Mouse (Mus musculus): ENCODE data around the gene Fam174a.

Gene Fam174a

GRCm38 (mm10) chr1:95313393-95314228, at the start of gene Fam174a:
TSS of gene Fam174a (plus strand) at chr1:95313623.
- peak; percentile 86 to 87 for DNase-seq (ENCODE audit: low spot score in 2 of 2)

- no peak for DNase-seq (ENCODE audit: low spot score in 2 of 2)
Measured at GRCm38 (mm10) chr1:95263843-95264242, 49.6 kb upstream of the Fam174a start.

GRCm38 (mm10) chr1:95267950-95268724, 45.3 kb upstream of the Fam174a start:
- peak; percentile 4 to 6 for DNase-seq (ENCODE audit: low spot score in 2 of 2)

GRCm38 (mm10) chr1:95273321-95273720, 40.1 kb upstream of the Fam174a start:
- DNase-seq (ENCODE audit: low spot score in 2 of 2): no peak

GRCm38 (mm10) chr1:95308324-95308723, 5.1 kb upstream of the Fam174a start:
- DNase-seq (ENCODE audit: low spot score in 2 of 2): no peak

- peak in 1 of 2 experiments; percentile 18 for DNase-seq (ENCODE audit: low spot score in 2 of 2)
Measured at GRCm38 (mm10) chr1:95314229-95314555, 769 bp downstream of the Fam174a start.

GRCm38 (mm10) chr1:95315981-95316380, 2.6 kb downstream of the Fam174a start:
- DNase-seq (ENCODE audit: low spot score in 2 of 2): peak; percentile 12 to 16

GRCm38 (mm10) chr1:95322219-95322618, 8.8 kb downstream of the Fam174a start:
- no peak for DNase-seq (ENCODE audit: low spot score in 2 of 2)

GRCm38 (mm10) chr1:95323004-95323403, 9.6 kb downstream of the Fam174a start:
- DNase-seq (ENCODE audit: low spot score in 2 of 2): no peak

GRCm38 (mm10) chr1:95326856-95327255, 13.4 kb downstream of the Fam174a start:
- no peak for DNase-seq (ENCODE audit: low spot score in 2 of 2)

- no peak for DNase-seq (ENCODE audit: low spot score in 2 of 2)
Measured at GRCm38 (mm10) chr1:95339618-95340017, 26.2 kb downstream of the Fam174a start.

- DNase-seq (ENCODE audit: low spot score in 2 of 2): peak; percentile 11 to 23
Measured at GRCm38 (mm10) chr1:95342242-95342641, 28.8 kb downstream of the Fam174a start.

GRCm38 (mm10) chr1:95343585-95344485, 30.4 kb downstream of the Fam174a start:
- DNase-seq (ENCODE audit: low spot score in 2 of 2): no peak

GRCm38 (mm10) chr1:95354146-95354545, 40.7 kb downstream of the Fam174a start:
- DNase-seq (ENCODE audit: low spot score in 2 of 2): no peak

GRCm38 (mm10) chr1:95356904-95357303, 43.5 kb downstream of the Fam174a start:
- no peak for DNase-seq (ENCODE audit: low spot score in 2 of 2)

- DNase-seq (ENCODE audit: low spot score in 2 of 2): no peak
Measured at GRCm38 (mm10) chr1:95363692-95364091, 50.3 kb downstream of the Fam174a start.

- no peak for DNase-seq (ENCODE audit: low spot score in 2 of 2)
Measured at GRCm38 (mm10) chr1:95366616-95367373, 53.4 kb downstream of the Fam174a start.

- no peak for DNase-seq (ENCODE audit: low spot score in 2 of 2)
Measured at GRCm38 (mm10) chr1:95367748-95368147, 54.3 kb downstream of the Fam174a start.

GRCm38 (mm10) chr1:95375443-95375842, 62.0 kb downstream of the Fam174a start:
- DNase-seq (ENCODE audit: low spot score in 2 of 2): no peak

- no peak for DNase-seq (ENCODE audit: low spot score in 2 of 2)
Measured at GRCm38 (mm10) chr1:95381028-95381427, 67.6 kb downstream of the Fam174a start.

Measured in frontal cortex, postnatal 14 days (tissue).